Mouse (Mus musculus) G1E (cell line): ENCODE measurements around the gene Cd24a. TPM values are rescaled to one million over a fixed set of nuclear protein-coding genes. Genes with fewer than 3 reads are reported as not detected.
A peak's percentile ranks its signal among the peaks of the same experiment; 100 is the strongest.

ENCODE experiments used
- ATAC-seq: 2 replicates; pipeline ENCODE4 v1.8.0; 2016; ENCODE audit warnings: mild to moderate bottlenecking; ENCODE audit not compliant: insufficient number of reproducible peaks, poor library complexity, low FRiP score, severe bottlenecking; ENCODE audit errors: extremely low read depth
- DNase-seq: peaks from one replicate; pipeline ENCODE4 v3.0.0; 2012; ENCODE audit warnings: low spot score
- H3K27me3 ChIP-seq: 2 replicates; pipeline ENCODE4 v1.6.1; 2012; ENCODE audit warnings: mild to moderate bottlenecking, low read length, inconsistent platforms; ENCODE audit not compliant: insufficient read depth
- H3K36me3 ChIP-seq: replicated peaks from 2 replicates; pipeline ENCODE3; 2012; ENCODE audit warnings: mild to moderate bottlenecking, inconsistent platforms
- H3K4me1 ChIP-seq: 2 replicates; pipeline ENCODE4 v1.6.1; 2012; ENCODE audit warnings: low read depth, low read length, inconsistent platforms, mixed read lengths; ENCODE audit not compliant: insufficient read depth
- H3K4me3 ChIP-seq: 2 replicates; pipeline ENCODE4 v1.5.1; 2012; ENCODE audit warnings: low read depth, mild to moderate bottlenecking, inconsistent platforms, low read length, moderate library complexity, mixed read lengths
- H3K9me3 ChIP-seq: replicated peaks from 2 replicates; pipeline ENCODE4 v1.6.1; 2012; ENCODE audit warnings: inconsistent platforms
- CTCF ChIP-seq: IDR thresholded peaks from 2 replicates; pipeline ENCODE4 v1.5.1; 2012; ENCODE audit warnings: low read depth, low read length, inconsistent platforms, mixed read lengths
- GATA1 ChIP-seq: IDR thresholded peaks from 2 replicates; pipeline ENCODE4 v1.6.1; 2012; ENCODE audit warnings: borderline replicate concordance, low read length, inconsistent platforms, mixed read lengths
- GATA2 ChIP-seq: IDR thresholded peaks from 2 replicates; pipeline ENCODE4 v1.6.1; 2012; ENCODE audit warnings: low read depth, low read length, inconsistent platforms, borderline replicate concordance
- POLR2AphosphoS5 ChIP-seq: IDR thresholded peaks from 2 replicates; pipeline ENCODE4 v1.6.1; 2012; ENCODE audit warnings: low read depth, low read length, inconsistent platforms; ENCODE audit not compliant: insufficient replicate concordance
- TAL1 ChIP-seq: conservative IDR thresholded peaks from 2 replicates; pipeline ENCODE4 v1.6.1; 2012; ENCODE audit warnings: low read depth, low read length, inconsistent platforms, mixed read lengths
- polyA plus RNA-seq: library from polyadenylated mRNA; stranded (reverse); fragments of >175 nt; gene quantifications from 2 replicates; pipeline ENCODE4 v1.2.3, GENCODE M21; 2012
- total RNA-seq, 2 experiments: library from RNA; stranded (forward) in 1 of 2; stranded (reverse) in 1 of 2; fragments of 200-1000 nt in 1 of 2; fragments of >200 nt in 1 of 2; fragmentation: Nextera tagmentation in 1 of 2; gene quantifications; 2 replicates each; pipeline ENCODE4 v1.2.3; 2014 to 2017

The Cd24a gene
- total and polyA plus RNA-seq, 3 experiments: 260 to 1,184 (median 1,162) TPM

- Histone ChIP-seq H3K4me3 (peak overlapping the region; percentile 81), H3K4me1 (peaks cover 19% of the 10 kb centered on the region; the same call in 1 of the 2 replicates), H3K36me3 (peaks cover 19% of the 10 kb centered on the region), H3K9me3 (no peaks in the 10 kb centered on the region), H3K27me3 (no peaks in the 10 kb centered on the region)
- TF ChIP-seq GATA2 (no peak), CTCF (no peak), POLR2AphosphoS5 (0 out of 2 replicates have a peak, but pooled peaks have one; percentile 27), GATA1 (no peak), TAL1 (no peak)
- DNase-seq (no peak), ATAC-seq (0 out of 2 replicates have a peak, but pooled peaks have one; percentile 15)
These were observed 1.5 kb downstream of the Cd24a start for GRCm38 (mm10) chr10:43579381-43580261.

GRCm38 (mm10) chr10:43580649-43581078, 2.6 kb downstream of the Cd24a start:
- no peaks in the 10 kb centered on the region for H3K27me3 ChIP-seq
- peaks cover 17% of the 10 kb centered on the region; the same call in 1 of the 2 replicates for H3K4me1 ChIP-seq
- ATAC-seq (no peak), DNase-seq (no peak)
- TF ChIP-seq CTCF (no peak), POLR2AphosphoS5 (0 out of 2 replicates have a peak, but pooled peaks have one; percentile 25), GATA1 (no peak)
- H3K9me3 ChIP-seq: no peaks in the 10 kb centered on the region
- peak overlapping the region; percentile 81 for H3K4me3 ChIP-seq
- H3K36me3 ChIP-seq: peaks cover 21% of the 10 kb centered on the region

GRCm38 (mm10) chr10:43581260-43581659, 3.2 kb downstream of the Cd24a start:
- peak overlapping the region; percentile 81 for H3K4me3 ChIP-seq
- H3K9me3 ChIP-seq: no peaks in the 10 kb centered on the region
- no peaks in the 10 kb centered on the region for H3K27me3 ChIP-seq
- TF ChIP-seq GATA1: no peak
- no peak for TF ChIP-seq GATA2
- TF ChIP-seq POLR2AphosphoS5: no peak
- TF ChIP-seq CTCF: no peak
- no peak for TF ChIP-seq TAL1
- H3K36me3 ChIP-seq: peaks cover 21% of the 10 kb centered on the region
- DNase-seq: no peak
- peaks cover 14% of the 10 kb centered on the region; the same call in 1 of the 2 replicates for H3K4me1 ChIP-seq
- ATAC-seq: no peak

GRCm38 (mm10) chr10:43584538-43584937, 6.5 kb downstream of the Cd24a start:
- DNase-seq (no peak), ATAC-seq (no peak)
- Histone ChIP-seq H3K36me3 (peaks cover 21% of the 10 kb centered on the region), H3K9me3 (no peaks in the 10 kb centered on the region), H3K4me1 (peaks cover 20% of the 10 kb centered on the region), H3K27me3 (no peaks in the 10 kb centered on the region), H3K4me3 (no peak overlapping the region)
- TF ChIP-seq POLR2AphosphoS5: no peak
- TF ChIP-seq GATA2: no peak
- no peak for TF ChIP-seq TAL1
- no peak for TF ChIP-seq GATA1
- no peak for TF ChIP-seq CTCF

- peaks cover 34% of the 10 kb centered on the region for H3K4me1 ChIP-seq
- peaks cover 7% of the 10 kb centered on the region for H3K36me3 ChIP-seq
- ATAC-seq (no peak), DNase-seq (no peak)
- H3K9me3 ChIP-seq: no peaks in the 10 kb centered on the region
- no peaks in the 10 kb centered on the region for H3K27me3 ChIP-seq
- no peak for TF ChIP-seq POLR2AphosphoS5
- no peak for TF ChIP-seq TAL1
- TF ChIP-seq GATA1: no peak
- no peak for TF ChIP-seq GATA2
- no peak for TF ChIP-seq CTCF
- no peak overlapping the region for H3K4me3 ChIP-seq
These were observed 10.5 kb downstream of the Cd24a start for GRCm38 (mm10) chr10:43588470-43589177.

GRCm38 (mm10) chr10:43591477-43591876, 13.4 kb downstream of the Cd24a start:
- TF ChIP-seq GATA1 (no peak), GATA2 (no peak), CTCF (no peak), TAL1 (no peak), POLR2AphosphoS5 (no peak)
- Histone ChIP-seq H3K36me3 (no peaks in the 10 kb centered on the region), H3K9me3 (no peaks in the 10 kb centered on the region), H3K27me3 (no peaks in the 10 kb centered on the region), H3K4me3 (no peak overlapping the region), H3K4me1 (peaks cover 46% of the 10 kb centered on the region)
- ATAC-seq: no peak
- no peak for DNase-seq
